Mouse (Mus musculus) stomach, postnatal 0 days (tissue): ENCODE measurements around the gene Psmd8. TPM values are rescaled to one million over a fixed set of nuclear protein-coding genes. Genes with fewer than 3 reads are reported as not detected.
A peak's percentile ranks its signal among the peaks of the same experiment; 100 is the strongest.

ENCODE experiments used
- ATAC-seq: fragments of 200-750 bp; cut with Nextera tagmentation; 2 replicates; pipeline ENCODE4 v1.8.0; 2017; ENCODE audit not compliant: low FRiP score, low TSS enrichment
- DNase-seq: peaks from one replicate; pipeline ENCODE4 v3.0.0-alpha.2; 2016; ENCODE audit warnings: low spot score
- H3K27ac ChIP-seq: fragments of 300-500 bp; sonication (generic); replicated peaks from 2 replicates; pipeline ENCODE4 v1.5.1; 2014; ENCODE audit warnings: mild to moderate bottlenecking, control low read depth
- H3K27me3 ChIP-seq: fragments of 300-500 bp; sonication (generic); 2 replicates; pipeline ENCODE4 v1.6.1; 2014; ENCODE audit warnings: low read length; ENCODE audit not compliant: control insufficient read depth, insufficient read depth
- H3K36me3 ChIP-seq: fragments of 300-500 bp; sonication (generic); 2 replicates; pipeline ENCODE4 v1.6.1; 2014; ENCODE audit warnings: low read length, mixed read lengths; ENCODE audit not compliant: control insufficient read depth, insufficient read depth
- H3K4me1 ChIP-seq: fragments of 300-500 bp; sonication (generic); replicated peaks from 2 replicates; pipeline ENCODE4 v1.6.1; 2014; ENCODE audit warnings: antibody characterized with exemption; ENCODE audit not compliant: control insufficient read depth, insufficient read depth
- H3K4me2 ChIP-seq: fragments of 300-500 bp; sonication (generic); replicated peaks from 2 replicates; pipeline ENCODE4 v1.6.1; 2014; ENCODE audit warnings: low read depth, mild to moderate bottlenecking, control low read depth, moderate library complexity
- H3K4me3 ChIP-seq: fragments of 300-500 bp; sonication (generic); 2 replicates; pipeline ENCODE4 v1.5.1; 2014; ENCODE audit warnings: low read depth, low read length, control low read depth
- H3K9ac ChIP-seq: fragments of 300-500 bp; sonication (generic); 2 replicates; pipeline ENCODE4 v1.6.1; 2014; ENCODE audit warnings: mild to moderate bottlenecking, low read length, control low read depth, mixed read lengths
- H3K9me3 ChIP-seq: fragments of 300-500 bp; sonication (generic); 2 replicates; pipeline ENCODE4 v1.6.1; 2016; ENCODE audit warnings: low read length; ENCODE audit not compliant: control insufficient read depth
- CTCF ChIP-seq: IDR thresholded peaks from 2 replicates; pipeline ENCODE4 v1.5.1; 2016; ENCODE audit warnings: antibody characterized with exemption, low read depth, mild to moderate bottlenecking, moderate library complexity
- EP300 ChIP-seq: optimal IDR thresholded peaks from 2 replicates; pipeline ENCODE3; 2016; ENCODE audit warnings: antibody characterized with exemption
- WGBS: fragments of 180-500 bp; shearing (Covaris S2); extraction: QIAGEN DNeasy Blood & Tissue Kit; methylation state at CpG from one replicate; pipeline ENCODE4 v1.1.7; 2014; 5-methylcytosine and 5-hydroxymethylcytosine counted together
- polyA plus RNA-seq: library from polyadenylated mRNA; unstranded; fragments of >200 nt; fragmentation: Nextera tagmentation; extraction: Ambion mirVana; gene quantifications from 2 replicates; pipeline ENCODE4 v1.2.1, GENCODE M21; 2015

The Psmd8 gene
- polyA plus RNA-seq, 1 experiment from 2014 or later, result 262 TPM

GRCm38 (mm10) chr7:29168791-29169230, 11.7 kb downstream of the Psmd8 start:
- Histone ChIP-seq H3K4me2 (peak overlapping the region; percentile 72), H3K36me3 (peaks cover 3% of the 10 kb centered on the region), H3K4me1 (peaks cover 6% of the 10 kb centered on the region; the same call in 1 of the 2 replicates), H3K27ac (no peak overlapping the region), H3K27me3 (no peaks in the 10 kb centered on the region), H3K9ac (peak overlapping the region; percentile 52), H3K9me3 (no peaks in the 10 kb centered on the region), H3K4me3 (peak overlapping the region; percentile 54)
- ATAC-seq (no peak), DNase-seq (no peak)
- no peak for TF ChIP-seq EP300
- WGBS, result 1% methylated on average over 14 of the region's 14 CpGs

- H3K4me1 ChIP-seq, result peaks cover 6% of the 10 kb centered on the region; the same call in 1 of the 2 replicates
- no peak overlapping the region for H3K27ac ChIP-seq
- no peak overlapping the region for H3K9ac ChIP-seq
- ATAC-seq (no peak), DNase-seq (no peak)
- no peaks in the 10 kb centered on the region for H3K27me3 ChIP-seq
- TF ChIP-seq CTCF, result no peak
- no peak for TF ChIP-seq EP300
- 19% methylated on average over 10 of the region's 10 CpGs for WGBS
- peak overlapping the region; percentile 54; the same call in 1 of the 2 replicates for H3K4me3 ChIP-seq
- H3K9me3 ChIP-seq, result no peaks in the 10 kb centered on the region
- peak overlapping the region; percentile 72; the same call in 1 of the 2 replicates for H3K4me2 ChIP-seq
- H3K36me3 ChIP-seq, result no peaks in the 10 kb centered on the region; the same call in 1 of the 2 replicates
Observed at GRCm38 (mm10) chr7:29168121-29168695, 12.3 kb downstream of the Psmd8 start.

- H3K4me3 ChIP-seq, result no peak overlapping the region
- peaks cover 6% of the 10 kb centered on the region; the same call in 1 of the 2 replicates for H3K4me1 ChIP-seq
- H3K9ac ChIP-seq, result no peak overlapping the region
- 33% methylated on average over 18 of the region's 19 CpGs for WGBS
- TF ChIP-seq EP300 (no peak), CTCF (no peak)
- DNase-seq, result no peak
- no peaks in the 10 kb centered on the region for H3K27me3 ChIP-seq
- no peak for ATAC-seq
- no peaks in the 10 kb centered on the region for H3K9me3 ChIP-seq
- H3K36me3 ChIP-seq, result no peaks in the 10 kb centered on the region; the same call in 1 of the 2 replicates
- H3K4me2 ChIP-seq, result no peak overlapping the region
- no peak overlapping the region for H3K27ac ChIP-seq
Observed at GRCm38 (mm10) chr7:29167656-29168055, 12.8 kb downstream of the Psmd8 start.

- ATAC-seq (peak; percentile 84), DNase-seq (peak; percentile 91)
- WGBS, result 12% methylated on average over 9 of the region's 9 CpGs
- H3K27ac ChIP-seq, result no peak overlapping the region
- no peaks in the 10 kb centered on the region for H3K4me1 ChIP-seq
- no peaks in the 10 kb centered on the region for H3K9me3 ChIP-seq
- H3K4me3 ChIP-seq, result no peak overlapping the region
- H3K36me3 ChIP-seq, result no peaks in the 10 kb centered on the region
- H3K27me3 ChIP-seq, result no peaks in the 10 kb centered on the region
- no peak overlapping the region for H3K9ac ChIP-seq
- TF ChIP-seq EP300, result no peak
- no peak for TF ChIP-seq CTCF
- H3K4me2 ChIP-seq, result no peak overlapping the region
Observed at GRCm38 (mm10) chr7:29162750-29163525, 17.6 kb downstream of the Psmd8 start.

- Histone ChIP-seq H3K9me3 (no peaks in the 10 kb centered on the region), H3K4me3 (no peak overlapping the region), H3K4me1 (no peaks in the 10 kb centered on the region), H3K9ac (no peak overlapping the region), H3K4me2 (no peak overlapping the region), H3K27me3 (no peaks in the 10 kb centered on the region), H3K27ac (no peak overlapping the region), H3K36me3 (no peaks in the 10 kb centered on the region)
- ATAC-seq (no peak), DNase-seq (no peak)
- TF ChIP-seq EP300 (no peak), CTCF (no peak)
- 64% methylated on average over 5 of the region's 5 CpGs for WGBS
Observed at GRCm38 (mm10) chr7:29162294-29162693, 18.2 kb downstream of the Psmd8 start.

- TF ChIP-seq CTCF, result no peak
- no peak for TF ChIP-seq EP300
- H3K9ac ChIP-seq, result no peak overlapping the region
- peaks cover 2% of the 10 kb centered on the region; the same call in 1 of the 2 replicates for H3K36me3 ChIP-seq
- DNase-seq, result no peak
- H3K27ac ChIP-seq, result no peak overlapping the region
- H3K27me3 ChIP-seq, result no peaks in the 10 kb centered on the region
- ATAC-seq, result no peak
- 5% methylated on average over 5 of the region's 5 CpGs for WGBS
- H3K4me1 ChIP-seq, result no peaks in the 10 kb centered on the region
- no peak overlapping the region for H3K4me2 ChIP-seq
- no peaks in the 10 kb centered on the region for H3K9me3 ChIP-seq
- H3K4me3 ChIP-seq, result no peak overlapping the region
Observed at GRCm38 (mm10) chr7:29158264-29158663, 22.2 kb downstream of the Psmd8 start.
